Mouse (Mus musculus) kidney, adult 2 months (tissue): Measurements from ENCODE around the gene Unc13a.

Source experiments
- CTCF ChIP-seq: fragments of 200-500 bp; conservative IDR thresholded peaks from 2 replicates; pipeline ENCODE4 v1.5.1; 2011; ENCODE audit warnings: low read depth, mild to moderate bottlenecking, control low read depth, low read length, moderate library complexity, mixed read lengths; ENCODE audit not compliant: insufficient read depth, insufficient read length
- POLR2A ChIP-seq: fragments of 200-500 bp; IDR thresholded peaks from one replicate; pipeline ENCODE4 v1.6.1; 2011; ENCODE audit warnings: low read depth, low read length, control low read depth

GRCm38 (mm10) chr8:71612141-71612540, 59.4 kb downstream of the Unc13a start:
- TF ChIP-seq CTCF (no peak), POLR2A (no peak)
